Mouse (Mus musculus): ENCODE results near the gene Ttc19. TPM values are rescaled to one million over a fixed set of nuclear protein-coding genes. Genes with fewer than 3 reads are reported as not detected.

Ttc19 gene
- 10 to 100 TPM; 18.5 to 76.0 (median 26.6) TPM for total RNA-seq (2018; cell fraction: chromatin; rRNA removed)
- 1 to 10 TPM; 2.9 to 7.4 (median 4.1) TPM for total RNA-seq (2018; cell fraction: cytosol; rRNA removed)
- 10 to 100 TPM; 10.4 to 52.1 (median 23.7) TPM for total RNA-seq (2018; cell fraction: nucleus; rRNA removed)
- 2.2 to 7.4 TPM (median 5.6 TPM) in 3 replicates for polyA plus RNA-seq (2018)

DNA sequence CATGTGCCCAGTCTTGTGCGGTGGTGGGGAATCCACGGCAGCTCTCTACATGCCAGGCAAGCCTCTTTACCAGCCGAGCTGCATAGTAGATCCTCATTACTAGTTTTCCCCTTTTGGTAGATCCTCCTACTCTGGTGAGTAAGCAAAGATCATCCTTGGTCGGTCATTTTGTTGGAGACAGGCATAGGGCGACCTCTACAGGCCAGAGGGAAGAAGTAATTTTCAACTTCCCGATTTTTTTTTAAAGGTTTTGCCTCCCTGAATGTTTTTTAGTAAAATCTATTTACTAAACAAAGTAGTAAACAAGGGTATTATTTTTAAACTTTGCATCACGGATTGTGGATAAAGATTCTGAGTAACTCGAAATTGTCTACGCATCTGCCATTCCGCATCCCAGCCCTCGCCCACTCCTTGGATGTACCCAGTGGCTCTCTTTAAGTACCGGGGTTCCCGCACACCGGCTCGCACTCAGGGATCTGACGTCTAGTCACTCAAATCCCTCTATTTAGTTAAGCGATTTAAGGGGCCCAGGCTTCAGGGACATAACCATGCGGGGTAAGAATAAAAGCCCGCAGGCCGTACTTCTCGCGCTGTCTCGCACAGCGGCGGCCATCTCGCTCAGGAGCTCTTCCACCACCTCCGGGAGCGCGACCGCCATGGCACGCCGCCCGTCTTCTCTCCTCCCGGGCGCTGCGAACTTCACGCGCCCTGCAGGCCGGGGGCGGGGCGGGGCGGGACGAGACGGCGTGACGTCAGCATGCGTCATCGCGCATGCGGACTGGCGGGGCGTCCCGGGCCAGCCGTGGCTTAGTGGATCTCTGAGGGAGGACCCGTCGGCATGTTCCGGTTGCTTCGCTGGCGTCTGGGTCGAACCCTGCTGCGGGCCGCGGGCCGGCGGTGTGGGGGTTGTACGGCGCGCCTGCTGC lies at the start of gene Ttc19, which contains the start of gene Zswim7:
Ttc19 (plus strand) TSS at position 799 of the 926 bp plus-strand sequence.
Zswim7 (minus strand) TSS at position 701 of the 926 bp plus-strand sequence.
- no peaks in the 10 kb centered on the region for H3K36me3 ChIP-seq (ENCODE audit: inconsistent target)
- under 1% methylated on average over 66 of the region's 68 CpGs for WGBS (ENCODE audit: missing documents)
- H3K79me2 ChIP-seq (ENCODE audit: inconsistent target), result no peaks in the 10 kb centered on the region
- peak within 1 kb of the TSS; percentile 65 for H3K27ac ChIP-seq
- H3K4me3 ChIP-seq (ENCODE audit: inconsistent target), result peak within 1 kb of the TSS; percentile 57

- Histone ChIP-seq H3K27ac (no peak overlapping the region), H3K79me2 (ENCODE audit: inconsistent target) (no peaks in the 10 kb centered on the region), H3K36me3 (ENCODE audit: inconsistent target) (no peaks in the 10 kb centered on the region), H3K4me3 (ENCODE audit: inconsistent target) (no peak overlapping the region)
- WGBS (ENCODE audit: missing documents), result 60% methylated on average over 12 of the region's 12 CpGs
These were observed 40.5 kb upstream of the Ttc19 start for GRCm38 (mm10) chr11:62240631-62241261.

GRCm38 (mm10) chr11:62243871-62244270 lies 37.4 kb upstream of the Ttc19 start:
- Histone ChIP-seq H3K4me3 (ENCODE audit: inconsistent target) (no peak overlapping the region), H3K27ac (no peak overlapping the region), H3K36me3 (ENCODE audit: inconsistent target) (no peaks in the 10 kb centered on the region), H3K79me2 (ENCODE audit: inconsistent target) (no peaks in the 10 kb centered on the region)
- 97% methylated on average over 8 of the region's 8 CpGs for WGBS (ENCODE audit: missing documents)

DNA sequence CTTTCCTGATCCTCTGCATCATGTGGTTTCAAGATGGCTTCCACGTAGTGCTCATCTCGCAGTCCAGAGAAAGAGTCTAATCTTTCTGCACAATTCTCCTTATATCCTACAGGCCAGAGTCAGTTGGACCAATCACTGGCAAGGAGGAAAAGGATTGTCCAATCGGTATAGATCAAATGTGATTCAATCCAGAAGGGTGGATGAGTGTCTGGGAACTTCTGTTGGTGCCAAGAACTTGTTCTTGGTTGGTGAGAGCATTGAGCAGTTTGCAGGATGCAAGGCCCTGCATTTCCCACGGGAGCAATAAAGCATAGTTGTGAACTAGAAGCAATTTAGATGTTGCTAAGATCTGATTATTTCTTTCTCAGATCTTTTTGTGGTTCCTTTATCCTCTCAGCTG lies 36.8 kb upstream of the Ttc19 start:
- no peak overlapping the region for H3K27ac ChIP-seq
- H3K36me3 ChIP-seq (ENCODE audit: inconsistent target), result no peaks in the 10 kb centered on the region
- no peak overlapping the region for H3K4me3 ChIP-seq (ENCODE audit: inconsistent target)
- WGBS (ENCODE audit: missing documents), result 89% methylated on average over 4 of the region's 4 CpGs
- H3K79me2 ChIP-seq (ENCODE audit: inconsistent target), result no peaks in the 10 kb centered on the region

GRCm38 (mm10) chr11:62247759-62248400 lies 33.4 kb upstream of the Ttc19 start:
- H3K27ac ChIP-seq, result no peak overlapping the region
- H3K4me3 ChIP-seq (ENCODE audit: inconsistent target), result peak overlapping the region; percentile 47
- H3K79me2 ChIP-seq (ENCODE audit: inconsistent target), result peaks cover 3% of the 10 kb centered on the region; the same call in 1 of the 2 replicates
- no peaks in the 10 kb centered on the region for H3K36me3 ChIP-seq (ENCODE audit: inconsistent target)
- 22% methylated on average over 12 of the region's 18 CpGs for WGBS (ENCODE audit: missing documents)

DNA sequence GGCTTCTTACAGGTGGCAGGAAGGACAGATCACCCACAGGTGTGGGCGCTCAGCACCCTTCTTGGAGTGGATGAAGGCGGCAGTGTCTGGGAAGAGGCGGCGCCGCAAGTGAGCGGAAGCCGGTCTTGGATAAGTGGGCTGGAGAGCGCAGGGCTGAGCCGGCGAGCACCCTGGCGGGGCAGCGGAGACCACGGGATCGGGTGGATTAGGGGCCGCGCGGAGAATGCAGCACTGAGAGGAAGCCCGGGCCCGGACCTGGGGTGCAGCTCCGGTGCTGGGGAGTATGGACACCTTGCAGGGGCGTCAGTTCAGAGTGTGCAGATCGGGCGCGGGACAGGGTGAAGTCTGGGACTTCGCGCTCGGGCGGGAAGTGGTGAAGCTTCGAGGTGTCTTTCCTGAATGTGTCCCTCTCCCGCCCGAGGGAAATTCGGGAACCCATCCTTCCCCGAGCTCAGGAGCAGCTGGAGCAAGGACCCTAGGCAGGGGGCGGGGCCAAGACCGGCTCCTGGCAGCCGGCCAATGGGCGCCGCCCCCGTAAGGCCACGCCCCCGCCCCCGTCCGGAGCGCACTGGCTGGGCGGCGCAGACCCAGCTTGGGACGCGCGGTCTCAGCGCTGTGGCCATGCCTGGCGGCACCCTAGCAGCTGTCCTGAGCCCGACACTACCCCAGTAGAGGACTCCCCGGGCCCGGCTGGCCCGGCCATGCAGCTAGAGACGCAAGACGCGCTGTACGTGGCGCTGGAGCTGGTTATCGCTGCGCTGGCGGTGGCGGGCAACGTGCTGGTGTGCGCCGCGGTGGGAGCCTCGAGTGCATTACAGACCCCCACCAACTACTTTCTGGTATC lies 32.6 kb upstream of the Ttc19 start, which contains the start of gene Adora2b:
Adora2b (plus strand) TSS at position 584 of the 844 bp plus-strand sequence.
- Histone ChIP-seq H3K27ac (no peak within 1 kb of the TSS), H3K4me3 (ENCODE audit: inconsistent target) (peak within 1 kb of the TSS; percentile 47), H3K79me2 (ENCODE audit: inconsistent target) (peaks cover 8% of the 10 kb centered on the region; the same call in 1 of the 2 replicates), H3K36me3 (ENCODE audit: inconsistent target) (no peaks in the 10 kb centered on the region)
- whole genome bisulfite sequencing (ENCODE audit: missing documents), result under 1% methylated on average over 60 of the region's 69 CpGs

GRCm38 (mm10) chr11:62249266-62250037 lies 31.8 kb upstream of the Ttc19 start:
- Histone ChIP-seq H3K36me3 (ENCODE audit: inconsistent target) (no peaks in the 10 kb centered on the region), H3K79me2 (ENCODE audit: inconsistent target) (peaks cover 8% of the 10 kb centered on the region; the same call in 1 of the 2 replicates), H3K4me3 (ENCODE audit: inconsistent target) (peak overlapping the region; percentile 47), H3K27ac (no peak overlapping the region)
- 16% methylated on average over 35 of the region's 35 CpGs for WGBS (ENCODE audit: missing documents)

DNA sequence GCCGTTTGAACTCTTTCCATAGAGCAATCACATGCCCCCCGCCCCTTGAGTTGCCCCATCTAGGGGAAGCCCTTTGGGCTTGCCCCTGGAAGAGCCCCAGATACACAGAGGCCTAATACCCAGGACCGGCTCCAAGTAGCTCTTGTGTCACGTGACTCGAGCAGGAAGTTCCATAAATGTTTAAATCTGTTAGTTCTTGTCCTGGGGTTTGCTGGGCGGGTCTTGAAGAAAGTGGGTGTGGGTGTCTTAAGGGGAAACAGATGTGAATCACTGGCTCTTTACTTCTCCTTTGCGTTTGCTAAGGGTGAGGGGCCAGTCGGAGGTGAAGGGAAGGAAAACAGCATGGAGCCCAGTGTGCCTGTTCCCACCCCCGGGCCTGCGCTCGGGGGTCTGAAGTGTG lies 30.2 kb upstream of the Ttc19 start:
- Histone ChIP-seq H3K36me3 (ENCODE audit: inconsistent target) (no peaks in the 10 kb centered on the region), H3K4me3 (ENCODE audit: inconsistent target) (peak overlapping the region; percentile 47; the same call in 1 of the 2 replicates), H3K27ac (peak overlapping the region; percentile 46), H3K79me2 (ENCODE audit: inconsistent target) (peaks cover 8% of the 10 kb centered on the region; the same call in 1 of the 2 replicates)
- WGBS (ENCODE audit: missing documents), result 5% methylated on average over 11 of the region's 11 CpGs

- H3K4me3 ChIP-seq (ENCODE audit: inconsistent target), result no peak overlapping the region
- H3K36me3 ChIP-seq (ENCODE audit: inconsistent target), result no peaks in the 10 kb centered on the region
These were observed 27.9 kb upstream of the Ttc19 start for GRCm38 (mm10) chr11:62253380-62253779.

GRCm38 (mm10) chr11:62259214-62259613 lies 22.1 kb upstream of the Ttc19 start:
- 60% methylated on average over 3 of the region's 5 CpGs for WGBS (ENCODE audit: missing documents)
- Histone ChIP-seq H3K27ac (no peak overlapping the region), H3K79me2 (ENCODE audit: inconsistent target) (peaks cover 4% of the 10 kb centered on the region; the same call in 1 of the 2 replicates), H3K36me3 (ENCODE audit: inconsistent target) (no peaks in the 10 kb centered on the region), H3K4me3 (ENCODE audit: inconsistent target) (no peak overlapping the region)

More at GRCm38 (mm10) chr11:62253380-62253779, 27.9 kb upstream of the Ttc19 start:
- Histone ChIP-seq H3K27ac (no peak overlapping the region), H3K79me2 (ENCODE audit: inconsistent target) (peaks cover 12% of the 10 kb centered on the region; the same call in 1 of the 2 replicates)
- 96% methylated on average over 5 of the region's 5 CpGs for WGBS (ENCODE audit: missing documents)

DNA sequence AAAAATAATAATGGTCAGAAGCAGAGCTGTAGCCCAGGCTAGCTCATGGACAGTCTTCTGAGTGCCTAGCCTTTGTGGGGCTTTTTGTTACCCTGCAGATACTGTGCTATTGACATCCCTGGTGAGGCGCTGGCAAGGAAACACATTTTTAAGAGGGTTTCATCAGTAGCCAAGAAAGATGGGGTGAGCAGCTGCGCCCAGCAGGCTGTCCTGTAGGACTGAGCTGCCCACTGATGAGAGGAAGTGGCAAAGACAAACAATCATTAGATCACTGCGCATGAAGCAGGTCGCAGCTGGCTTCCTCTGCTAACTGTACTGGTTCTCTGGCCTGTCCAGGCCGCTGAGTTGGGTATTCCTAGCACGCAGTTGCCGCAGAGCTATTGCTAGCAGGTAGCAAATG lies 17.7 kb upstream of the Ttc19 start:
- no peaks in the 10 kb centered on the region; the same call in 1 of the 2 replicates for H3K79me2 ChIP-seq (ENCODE audit: inconsistent target)
- H3K4me3 ChIP-seq (ENCODE audit: inconsistent target), result no peak overlapping the region
- no peaks in the 10 kb centered on the region; the same call in 1 of the 2 replicates for H3K36me3 ChIP-seq (ENCODE audit: inconsistent target)
- 89% methylated on average over 7 of the region's 7 CpGs for WGBS (ENCODE audit: missing documents)
- no peak overlapping the region for H3K27ac ChIP-seq

DNA sequence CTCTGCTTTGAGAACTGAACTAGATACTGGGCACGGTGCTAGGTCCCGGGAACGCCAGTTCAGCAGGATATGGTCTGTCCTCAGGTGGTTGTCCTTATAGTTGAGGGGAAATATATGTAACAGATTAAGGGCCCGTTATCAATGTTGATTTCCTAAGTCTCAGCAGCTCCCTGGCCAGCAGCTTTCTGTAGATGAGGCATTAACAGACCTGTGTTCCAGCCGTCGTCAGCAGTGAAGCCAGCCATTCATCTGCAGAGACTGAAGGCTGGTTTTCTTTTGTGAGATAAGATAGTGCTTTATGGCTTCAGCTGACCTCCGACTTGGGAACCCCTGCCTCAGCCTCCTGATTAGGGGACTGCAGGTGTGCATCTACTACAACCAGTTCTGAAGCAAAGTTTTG lies 17.3 kb upstream of the Ttc19 start:
- Histone ChIP-seq H3K4me3 (ENCODE audit: inconsistent target) (no peak overlapping the region), H3K79me2 (ENCODE audit: inconsistent target) (no peaks in the 10 kb centered on the region; the same call in 1 of the 2 replicates), H3K36me3 (ENCODE audit: inconsistent target) (no peaks in the 10 kb centered on the region; the same call in 1 of the 2 replicates), H3K27ac (no peak overlapping the region)
- 86% methylated on average over 7 of the region's 7 CpGs for WGBS (ENCODE audit: missing documents)

GRCm38 (mm10) chr11:62265642-62266041 lies 15.6 kb upstream of the Ttc19 start:
- 91% methylated on average over 7 of the region's 7 CpGs for WGBS (ENCODE audit: missing documents)
- H3K36me3 ChIP-seq (ENCODE audit: inconsistent target), result no peaks in the 10 kb centered on the region; the same call in 1 of the 2 replicates
- H3K79me2 ChIP-seq (ENCODE audit: inconsistent target), result no peaks in the 10 kb centered on the region; the same call in 1 of the 2 replicates
- no peak overlapping the region for H3K27ac ChIP-seq
- H3K4me3 ChIP-seq (ENCODE audit: inconsistent target), result no peak overlapping the region
